Mouse (Mus musculus): ENCODE measurements at regions not wholly inside any gene's neighbourhood (a gene's known extent, or its start where the extent isn't known, plus 50 kb on each side); places are given as distances from the start of the nearest gene placed in this dataset.

DNA sequence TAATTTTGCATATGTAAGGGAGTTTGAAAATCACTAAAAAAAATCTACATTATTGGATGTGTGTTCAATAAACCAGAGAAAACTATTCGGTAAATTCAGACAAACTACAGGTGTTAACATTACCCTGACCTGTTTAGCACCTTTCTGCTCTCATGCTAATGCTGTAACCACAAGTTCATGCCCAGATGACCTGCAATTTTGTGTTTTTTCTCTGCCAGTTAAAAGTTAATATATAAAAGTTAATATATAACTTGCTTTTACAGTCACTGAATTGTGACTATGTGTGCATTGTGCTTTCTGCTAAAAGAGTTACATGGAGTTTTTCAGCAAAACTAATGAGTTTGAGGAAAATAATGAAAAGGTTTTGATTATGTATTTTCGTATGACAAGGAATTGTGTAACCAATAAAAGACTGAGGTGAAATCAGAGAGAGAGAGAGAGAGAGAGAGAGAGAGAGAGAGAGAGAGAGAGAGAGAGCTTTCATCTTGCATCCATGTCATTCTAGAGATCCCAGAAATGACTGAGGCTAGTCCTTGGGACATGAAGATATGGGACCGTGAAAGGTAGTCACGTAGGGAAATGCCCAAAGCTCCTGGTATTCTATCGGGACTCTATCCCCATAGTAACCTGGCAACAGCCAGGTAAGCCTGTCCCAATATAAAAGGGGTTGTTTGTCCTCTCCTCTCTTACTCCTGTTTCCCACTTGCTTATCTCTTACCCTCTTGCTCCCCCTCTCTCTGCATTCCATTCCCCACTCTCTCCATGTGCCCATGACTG, 340.3 kb upstream of the Gm28363 start:
- TF ChIP-seq CTCF (IDR thresholded peaks at IDR 0.05; ENCODE audit: low read depth, low read length), result no peak
- no peak for TF ChIP-seq EP300 (IDR thresholded peaks at IDR 0.05; ENCODE audit: insufficient read depth, low read depth, low read length)
- no peak for TF ChIP-seq POLR2A (IDR thresholded peaks at IDR 0.05; ENCODE audit: insufficient read depth, low read length)
